Mouse (Mus musculus) midbrain, embryonic 11.5 days (tissue): ENCODE data around the gene Uspl1. TPM values are rescaled to one million over a fixed set of nuclear protein-coding genes. Genes with fewer than 3 reads are reported as not detected.

Experiments
- ATAC-seq: fragments of 200-750 bp; cut with Nextera tagmentation; 2 replicates; pipeline ENCODE4 v1.8.0; 2017; ENCODE audit warnings: moderate TSS enrichment, moderate library complexity; ENCODE audit not compliant: low FRiP score
- DNase-seq: peaks from one replicate; pipeline ENCODE4 v3.0.0; 2015; ENCODE audit warnings: low spot score; ENCODE audit errors: missing footprints
- H3K27ac ChIP-seq: fragments of 300-500 bp; sonication (generic); 2 replicates; pipeline ENCODE4 v1.5.1; 2014; ENCODE audit warnings: low read depth, low read length
- H3K27me3 ChIP-seq: fragments of 300-500 bp; sonication (generic); 2 replicates; pipeline ENCODE4 v1.6.1; 2014; ENCODE audit warnings: mild to moderate bottlenecking, low read length, moderate library complexity, mixed read lengths; ENCODE audit not compliant: control insufficient read depth, insufficient read depth
- H3K36me3 ChIP-seq: fragments of 300-500 bp; sonication (generic); 2 replicates; pipeline ENCODE4 v1.6.1; 2014; ENCODE audit warnings: mild to moderate bottlenecking, low read length, moderate library complexity, mixed read lengths; ENCODE audit not compliant: control insufficient read depth, insufficient read depth
- H3K4me1 ChIP-seq: fragments of 300-500 bp; sonication (generic); 2 replicates; pipeline ENCODE4 v1.6.1; 2014; ENCODE audit warnings: low read length; ENCODE audit not compliant: control insufficient read depth, insufficient read depth
- H3K4me2 ChIP-seq: fragments of 300-500 bp; sonication (generic); 2 replicates; pipeline ENCODE4 v1.6.1; 2014; ENCODE audit warnings: mild to moderate bottlenecking, moderate library complexity
- H3K4me3 ChIP-seq: fragments of 300-500 bp; sonication (generic); 2 replicates; pipeline ENCODE4 v1.5.1; 2014; ENCODE audit warnings: low read depth, low read length
- H3K9ac ChIP-seq: fragments of 300-500 bp; sonication (generic); 2 replicates; pipeline ENCODE4 v1.6.1; 2014; ENCODE audit warnings: low read length
- H3K9me3 ChIP-seq: fragments of 300-500 bp; sonication (generic); 2 replicates; pipeline ENCODE4 v1.6.1; 2016; ENCODE audit warnings: low read length; ENCODE audit not compliant: control insufficient read depth
- WGBS: fragments of 180-500 bp; shearing (Covaris S2); extraction: QIAGEN DNeasy Blood & Tissue Kit; methylation state at CpG from one replicate; pipeline ENCODE4 v1.1.7; 2014; 5-methylcytosine and 5-hydroxymethylcytosine counted together
- polyA plus RNA-seq: library from polyadenylated mRNA; unstranded; fragments of >200 nt; fragmentation: Nextera tagmentation; extraction: Ambion mirVana; gene quantifications from 2 replicates; pipeline ENCODE4 v1.2.1, GENCODE M21; 2014

The Uspl1 gene
- polyA plus RNA-seq, 1 experiment from 2014 or later = 81.3 TPM

GRCm38 (mm10) chr5:149198782-149199181 lies 14.6 kb downstream of the Uspl1 start:
- Histone ChIP-seq H3K27ac (no peak overlapping the region), H3K4me1 (peaks cover 6% of the 10 kb centered on the region), H3K9me3 (no peaks in the 10 kb centered on the region), H3K4me3 (no peak overlapping the region), H3K27me3 (no peaks in the 10 kb centered on the region), H3K9ac (no peak overlapping the region), H3K4me2 (no peak overlapping the region), H3K36me3 (peaks cover 36% of the 10 kb centered on the region)
- WGBS = 90% methylated on average over 1 of the region's 1 CpGs
- peak; percentile 31 for DNase-seq
- ATAC-seq = no peak

GRCm38 (mm10) chr5:149202941-149203340 lies 18.8 kb downstream of the Uspl1 start:
- H3K36me3 ChIP-seq = peaks cover 32% of the 10 kb centered on the region
- H3K4me1 ChIP-seq = peaks cover 7% of the 10 kb centered on the region
- H3K4me3 ChIP-seq = no peak overlapping the region
- no peaks in the 10 kb centered on the region for H3K9me3 ChIP-seq
- no peaks in the 10 kb centered on the region for H3K27me3 ChIP-seq
- H3K4me2 ChIP-seq = no peak overlapping the region
- no peak overlapping the region for H3K9ac ChIP-seq
- no peak overlapping the region for H3K27ac ChIP-seq
- 87% methylated on average over 5 of the region's 5 CpGs for WGBS
- DNase-seq (no peak), ATAC-seq (no peak)

- H3K4me3 ChIP-seq = no peak overlapping the region
- WGBS = 95% methylated on average over 4 of the region's 4 CpGs
- no peak for ATAC-seq
Measured at GRCm38 (mm10) chr5:149203796-149204375, 19.7 kb downstream of the Uspl1 start.

DNA sequence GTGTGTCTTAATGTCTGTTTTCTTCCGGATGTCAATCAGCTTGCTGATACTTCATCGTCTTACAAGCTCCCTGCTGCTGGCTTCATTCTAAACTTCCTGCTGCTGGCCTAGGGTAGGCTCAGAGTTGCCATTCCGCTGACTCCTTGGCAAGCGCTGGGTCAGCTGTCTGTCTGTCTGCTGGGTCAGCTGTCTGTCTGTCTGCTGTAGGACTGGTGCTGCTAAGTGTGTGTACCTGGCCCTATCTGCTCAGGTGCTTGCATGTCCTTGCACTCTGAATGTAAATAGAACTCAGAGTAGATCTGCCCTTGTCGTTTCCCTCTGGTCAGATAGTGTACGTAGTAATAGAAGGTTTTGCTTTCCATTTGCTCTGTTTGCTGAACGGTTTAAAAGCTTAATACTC lies 20.7 kb downstream of the Uspl1 start:
- no peak for DNase-seq
- ATAC-seq = no peak
- no peak overlapping the region for H3K4me3 ChIP-seq
- peaks cover 14% of the 10 kb centered on the region for H3K4me1 ChIP-seq
- peaks cover 24% of the 10 kb centered on the region for H3K36me3 ChIP-seq
- 92% methylated on average over 7 of the region's 7 CpGs for WGBS
- H3K27me3 ChIP-seq = no peaks in the 10 kb centered on the region
- no peak overlapping the region for H3K27ac ChIP-seq
- H3K9ac ChIP-seq = no peak overlapping the region
- no peaks in the 10 kb centered on the region for H3K9me3 ChIP-seq
- no peak overlapping the region for H3K4me2 ChIP-seq

More at GRCm38 (mm10) chr5:149203796-149204375, 19.7 kb downstream of the Uspl1 start:
- Histone ChIP-seq H3K27me3 (no peaks in the 10 kb centered on the region), H3K27ac (no peak overlapping the region), H3K4me1 (peaks cover 13% of the 10 kb centered on the region), H3K36me3 (peaks cover 29% of the 10 kb centered on the region), H3K9me3 (no peaks in the 10 kb centered on the region), H3K9ac (no peak overlapping the region; the same call in 1 of the 2 replicates), H3K4me2 (no peak overlapping the region)
- no peak for DNase-seq

- DNase-seq (no peak), ATAC-seq (no peak)
- peaks cover 25% of the 10 kb centered on the region for H3K36me3 ChIP-seq
- H3K27ac ChIP-seq = no peak overlapping the region
- H3K4me2 ChIP-seq = no peak overlapping the region
- H3K4me1 ChIP-seq = peaks cover 16% of the 10 kb centered on the region
- no peak overlapping the region for H3K4me3 ChIP-seq
- H3K27me3 ChIP-seq = no peaks in the 10 kb centered on the region
- 0 out of 2 replicates have a peak overlapping the region, but pooled peaks have one; percentile 12 for H3K9ac ChIP-seq
- 84% methylated on average over 8 of the region's 8 CpGs for WGBS
- no peaks in the 10 kb centered on the region for H3K9me3 ChIP-seq
Measured at GRCm38 (mm10) chr5:149205265-149205664, 21.1 kb downstream of the Uspl1 start.

GRCm38 (mm10) chr5:149206286-149206685 lies 22.1 kb downstream of the Uspl1 start:
- H3K27me3 ChIP-seq = no peaks in the 10 kb centered on the region
- H3K4me1 ChIP-seq = peaks cover 19% of the 10 kb centered on the region
- no peaks in the 10 kb centered on the region for H3K9me3 ChIP-seq
- peaks cover 29% of the 10 kb centered on the region for H3K36me3 ChIP-seq
- H3K27ac ChIP-seq = no peak overlapping the region
- H3K4me3 ChIP-seq = no peak overlapping the region
- ATAC-seq = no peak
- no peak for DNase-seq
- no peak overlapping the region for H3K4me2 ChIP-seq
- 94% methylated on average over 5 of the region's 5 CpGs for WGBS
- no peak overlapping the region for H3K9ac ChIP-seq

DNA sequence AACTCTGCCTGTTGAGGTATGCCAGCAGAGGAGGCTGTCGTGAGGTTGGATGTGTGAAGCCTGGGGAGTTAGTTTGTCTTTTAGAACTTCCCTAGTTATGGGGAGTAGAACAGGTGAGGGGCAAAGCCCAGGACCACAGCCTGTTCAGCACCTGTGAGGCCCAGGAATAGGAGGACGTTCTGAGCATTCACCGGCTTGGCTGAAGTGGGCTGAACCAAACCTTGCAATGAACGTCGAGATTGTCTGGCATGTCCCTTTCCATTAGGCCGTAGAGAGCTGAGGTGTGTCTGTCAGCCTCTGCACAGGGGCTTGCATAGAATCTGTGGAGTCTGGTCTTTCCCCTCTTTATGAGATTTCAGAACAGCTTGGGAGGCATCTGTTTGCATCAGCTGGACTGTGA lies 23.5 kb downstream of the Uspl1 start:
- ATAC-seq (no peak), DNase-seq (no peak)
- Histone ChIP-seq H3K4me3 (no peak overlapping the region), H3K27ac (peak overlapping the region; percentile 37; the same call in 1 of the 2 replicates), H3K9me3 (no peaks in the 10 kb centered on the region), H3K27me3 (no peaks in the 10 kb centered on the region), H3K4me2 (no peak overlapping the region), H3K36me3 (peaks cover 22% of the 10 kb centered on the region), H3K9ac (no peak overlapping the region), H3K4me1 (peaks cover 19% of the 10 kb centered on the region)
- 71% methylated on average over 6 of the region's 6 CpGs for WGBS

DNA sequence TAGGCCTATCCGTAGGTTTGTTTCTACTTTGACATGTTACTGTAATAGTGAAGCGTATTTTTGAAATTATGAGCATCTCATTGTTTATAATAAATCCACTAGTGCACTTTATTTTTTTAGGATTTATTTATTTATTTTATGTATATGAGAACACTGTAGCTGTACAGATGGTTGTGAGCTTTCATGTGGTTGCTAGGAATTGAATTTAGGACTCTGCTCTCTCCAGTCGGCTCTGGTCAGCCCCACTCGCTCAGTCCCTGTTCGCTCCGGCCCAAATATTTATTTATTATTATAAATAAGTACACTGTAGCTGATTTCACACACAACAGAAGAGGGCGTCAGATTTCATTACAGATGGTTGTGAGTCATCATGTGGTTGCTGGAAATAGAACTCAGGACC lies 24.6 kb downstream of the Uspl1 start:
- Histone ChIP-seq H3K9me3 (no peaks in the 10 kb centered on the region), H3K4me3 (no peak overlapping the region), H3K4me2 (no peak overlapping the region), H3K9ac (no peak overlapping the region), H3K27me3 (no peaks in the 10 kb centered on the region), H3K27ac (peak overlapping the region; percentile 58), H3K36me3 (peaks cover 26% of the 10 kb centered on the region), H3K4me1 (peaks cover 19% of the 10 kb centered on the region)
- WGBS = 68% methylated on average over 7 of the region's 7 CpGs
- DNase-seq (no peak), ATAC-seq (peak; percentile 22; the same call in 1 of the 2 replicates)

GRCm38 (mm10) chr5:149209328-149209727 lies 25.2 kb downstream of the Uspl1 start:
- peak overlapping the region; percentile 58 for H3K27ac ChIP-seq

More at GRCm38 (mm10) chr5:149209328-149209727, 25.2 kb downstream of the Uspl1 start:
- Histone ChIP-seq H3K4me2 (no peak overlapping the region), H3K4me1 (peaks cover 19% of the 10 kb centered on the region), H3K36me3 (peaks cover 23% of the 10 kb centered on the region), H3K4me3 (no peak overlapping the region), H3K9me3 (no peaks in the 10 kb centered on the region), H3K27me3 (no peaks in the 10 kb centered on the region), H3K9ac (no peak overlapping the region)
- DNase-seq (peak; percentile 97), ATAC-seq (peak; percentile 96)
- WGBS = 22% methylated on average over 8 of the region's 8 CpGs
